Mouse (Mus musculus): ENCODE measurements around the gene Pcbp3. TPM values are rescaled to one million over a fixed set of nuclear protein-coding genes. Genes with fewer than 3 reads are reported as not detected.

Pcbp3 gene
- total and polyA plus RNA-seq, 3 experiments: 3.8 to 4.9 (median 3.8) TPM

DNA sequence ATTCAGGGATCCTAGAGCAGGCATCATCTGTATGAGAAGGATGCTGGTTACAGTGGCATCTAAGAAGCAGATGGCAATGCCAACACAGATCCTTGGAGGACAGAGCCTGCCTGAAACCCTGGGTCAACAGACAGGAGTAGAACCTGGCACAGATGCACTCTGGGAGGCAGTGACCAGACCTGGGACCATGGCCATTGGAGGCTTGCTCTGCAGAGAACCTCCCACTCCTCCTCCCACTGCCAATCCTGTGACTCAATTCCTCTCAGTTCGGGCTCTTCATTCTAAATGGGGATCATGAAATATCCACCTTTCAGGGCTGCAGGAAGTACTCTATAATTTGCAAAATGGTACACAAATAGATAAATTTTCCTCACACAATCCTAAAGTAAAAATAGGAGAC, 120.5 kb downstream of the Pcbp3 start:
- intact Hi-C loops (cut with DNase I): no loop called here
- no peaks in the 10 kb centered on the region for H3K36me3 ChIP-seq (ENCODE audit: control insufficient read depth, insufficient read depth, low read length)
- TF ChIP-seq POLR2A (IDR thresholded peaks at IDR 0.05; ENCODE audit: insufficient read depth, low read depth, low read length) (no peak), EP300 (IDR thresholded peaks at IDR 0.05; ENCODE audit: insufficient read depth, low read depth, low read length) (no peak), CTCF (IDR thresholded peaks at IDR 0.05) (no peak)
- no peak for DNase-seq
- no peaks in the 10 kb centered on the region for H3K27me3 ChIP-seq (ENCODE audit: control insufficient read depth, insufficient read depth, low read length)
- H3K4me1 ChIP-seq (ENCODE audit: control insufficient read depth, insufficient read depth, low read length): no peaks in the 10 kb centered on the region
- H3K27ac ChIP-seq: no peak overlapping the region
- no peak overlapping the region for H3K9ac ChIP-seq (ENCODE audit: low read depth, low read length)
- no peak overlapping the region for H3K4me3 ChIP-seq
- no peaks in the 10 kb centered on the region for H3K79me2 ChIP-seq (replicated peaks; ENCODE audit: control insufficient read depth, insufficient read depth, low read length)
- 58% methylated on average over 1 of the region's 1 CpGs for WGBS

DNA sequence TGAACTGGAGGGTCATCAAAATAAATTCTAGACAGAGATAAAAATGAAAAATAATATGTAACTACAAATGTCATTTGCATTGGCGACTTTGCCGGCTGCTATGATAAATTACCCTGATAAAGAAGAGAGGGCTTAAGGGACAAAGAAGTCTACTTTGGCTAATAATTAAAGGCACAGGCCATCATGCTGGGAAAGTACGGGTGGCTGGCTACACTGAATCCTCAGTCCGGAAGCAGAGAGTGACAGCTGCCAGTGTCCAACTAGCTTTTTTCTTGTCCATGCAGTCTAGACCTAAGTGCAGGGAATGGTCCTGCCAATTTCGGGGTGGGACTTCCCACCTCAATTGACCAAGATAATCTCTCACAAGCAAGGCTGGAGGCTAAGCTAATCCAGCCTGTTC, 121.1 kb downstream of the Pcbp3 start:
- Histone ChIP-seq H3K4me3 (no peak overlapping the region), H3K4me1 (ENCODE audit: control insufficient read depth, insufficient read depth, low read length) (no peaks in the 10 kb centered on the region), H3K79me2 (replicated peaks; ENCODE audit: control insufficient read depth, insufficient read depth, low read length) (no peaks in the 10 kb centered on the region), H3K36me3 (ENCODE audit: control insufficient read depth, insufficient read depth, low read length) (no peaks in the 10 kb centered on the region), H3K27me3 (ENCODE audit: control insufficient read depth, insufficient read depth, low read length) (no peaks in the 10 kb centered on the region), H3K9ac (ENCODE audit: low read depth, low read length) (no peak overlapping the region), H3K27ac (no peak overlapping the region)
- TF ChIP-seq CTCF (IDR thresholded peaks at IDR 0.05): no peak
- TF ChIP-seq EP300 (IDR thresholded peaks at IDR 0.05; ENCODE audit: insufficient read depth, low read depth, low read length): no peak
- no peak for TF ChIP-seq POLR2A (IDR thresholded peaks at IDR 0.05; ENCODE audit: insufficient read depth, low read depth, low read length)
- no peak for DNase-seq
- 77% methylated on average over 5 of the region's 5 CpGs for WGBS
- intact Hi-C loops (cut with DNase I): no loop called here

GRCm38 (mm10) chr10:76835497-76836357, 126.0 kb downstream of the Pcbp3 start:
- TF ChIP-seq POLR2A (IDR thresholded peaks at IDR 0.05; ENCODE audit: insufficient read depth, low read depth, low read length) (no peak), EP300 (IDR thresholded peaks at IDR 0.05; ENCODE audit: insufficient read depth, low read depth, low read length) (peak; percentile 96)
- no peaks in the 10 kb centered on the region for H3K4me1 ChIP-seq (ENCODE audit: control insufficient read depth, insufficient read depth, low read length)
- no peaks in the 10 kb centered on the region for H3K36me3 ChIP-seq (ENCODE audit: control insufficient read depth, insufficient read depth, low read length)
- 54% methylated on average over 14 of the region's 14 CpGs for WGBS
- no peaks in the 10 kb centered on the region for H3K79me2 ChIP-seq (replicated peaks; ENCODE audit: control insufficient read depth, insufficient read depth, low read length)
- H3K27ac ChIP-seq: no peak overlapping the region
- no peaks in the 10 kb centered on the region for H3K27me3 ChIP-seq (ENCODE audit: control insufficient read depth, insufficient read depth, low read length)
- intact Hi-C loops (cut with DNase I): loop anchor here (1.0 to 5.0 kb wide), 4 partner anchors 127 to 417 kb away; partner anchors contain the start of gene Pcbp3
- H3K4me3 ChIP-seq: no peak overlapping the region
- peak; percentile 74 to 83 for DNase-seq
- H3K9ac ChIP-seq (ENCODE audit: low read depth, low read length): no peak overlapping the region

DNA sequence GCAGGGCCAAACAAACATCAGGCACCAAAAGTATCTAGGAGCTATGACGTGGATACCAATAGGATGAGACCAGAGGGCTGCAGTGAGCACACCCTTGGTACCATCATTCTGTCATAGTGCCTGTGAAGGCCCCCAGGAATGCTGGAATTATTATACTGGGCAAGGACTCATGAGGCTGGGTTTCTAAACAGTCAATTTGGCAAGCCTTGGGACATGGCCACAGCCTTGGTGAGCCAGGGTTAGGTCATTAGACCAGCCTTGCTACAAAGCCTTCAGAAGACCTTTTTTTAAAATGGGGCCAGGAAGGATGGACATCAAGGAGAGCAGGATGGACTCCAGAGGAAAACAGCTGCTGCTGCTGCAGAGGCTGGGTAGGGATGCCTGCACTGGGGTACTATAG, 128.8 kb downstream of the Pcbp3 start:
- Histone ChIP-seq H3K9ac (ENCODE audit: low read depth, low read length) (no peak overlapping the region), H3K36me3 (ENCODE audit: control insufficient read depth, insufficient read depth, low read length) (no peaks in the 10 kb centered on the region), H3K27ac (no peak overlapping the region), H3K79me2 (replicated peaks; ENCODE audit: control insufficient read depth, insufficient read depth, low read length) (no peaks in the 10 kb centered on the region), H3K4me3 (no peak overlapping the region), H3K4me1 (ENCODE audit: control insufficient read depth, insufficient read depth, low read length) (no peaks in the 10 kb centered on the region), H3K27me3 (ENCODE audit: control insufficient read depth, insufficient read depth, low read length) (no peaks in the 10 kb centered on the region)
- intact Hi-C loops (cut with DNase I): no loop called here
- TF ChIP-seq CTCF (IDR thresholded peaks at IDR 0.05) (no peak), EP300 (IDR thresholded peaks at IDR 0.05; ENCODE audit: insufficient read depth, low read depth, low read length) (no peak), POLR2A (IDR thresholded peaks at IDR 0.05; ENCODE audit: insufficient read depth, low read depth, low read length) (no peak)
- no peak for DNase-seq
- WGBS: 76% methylated on average over 1 of the region's 1 CpGs

GRCm38 (mm10) chr10:76831915-76832314, 129.8 kb downstream of the Pcbp3 start:
- 89% methylated on average over 2 of the region's 2 CpGs for WGBS
- intact Hi-C loops (cut with DNase I): no loop called here

DNA sequence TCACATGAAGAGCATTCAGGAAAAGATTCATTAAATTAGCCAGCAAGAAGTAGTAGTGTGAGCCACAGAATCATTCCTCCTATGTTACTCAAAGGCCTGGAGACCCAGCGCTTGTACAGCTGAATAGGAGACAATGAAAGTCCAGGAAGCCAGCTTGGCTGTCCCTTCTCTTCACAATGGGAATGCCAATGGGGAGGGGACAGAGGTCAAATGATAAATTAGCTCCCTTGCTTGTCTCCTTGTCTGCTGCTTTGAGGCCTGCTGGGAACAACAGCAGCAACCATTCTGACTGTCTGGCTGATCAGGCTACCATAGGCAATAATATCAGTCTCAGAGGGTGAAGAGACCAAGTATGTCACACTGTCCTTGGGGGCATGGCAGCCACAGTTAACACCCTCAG, 130.5 kb downstream of the Pcbp3 start:
- TF ChIP-seq POLR2A (IDR thresholded peaks at IDR 0.05; ENCODE audit: insufficient read depth, low read depth, low read length): no peak
- TF ChIP-seq CTCF (IDR thresholded peaks at IDR 0.05): no peak
- no peak for TF ChIP-seq EP300 (IDR thresholded peaks at IDR 0.05; ENCODE audit: insufficient read depth, low read depth, low read length)
- no peaks in the 10 kb centered on the region for H3K79me2 ChIP-seq (replicated peaks; ENCODE audit: control insufficient read depth, insufficient read depth, low read length)
- H3K36me3 ChIP-seq (ENCODE audit: control insufficient read depth, insufficient read depth, low read length): no peaks in the 10 kb centered on the region
- H3K4me1 ChIP-seq (ENCODE audit: control insufficient read depth, insufficient read depth, low read length): no peaks in the 10 kb centered on the region
- no peak overlapping the region for H3K4me3 ChIP-seq
- intact Hi-C loops (cut with DNase I): no loop called here
- WGBS: 65% methylated on average over 1 of the region's 1 CpGs
- no peak overlapping the region for H3K9ac ChIP-seq (ENCODE audit: low read depth, low read length)
- H3K27me3 ChIP-seq (ENCODE audit: control insufficient read depth, insufficient read depth, low read length): no peaks in the 10 kb centered on the region
- H3K27ac ChIP-seq: no peak overlapping the region
- DNase-seq: no peak

More at GRCm38 (mm10) chr10:76831915-76832314, 129.8 kb downstream of the Pcbp3 start:
- no peak overlapping the region for H3K27ac ChIP-seq
- no peaks in the 10 kb centered on the region for H3K79me2 ChIP-seq (replicated peaks; ENCODE audit: control insufficient read depth, insufficient read depth, low read length)
- DNase-seq: no peak
- H3K4me1 ChIP-seq (ENCODE audit: control insufficient read depth, insufficient read depth, low read length): no peaks in the 10 kb centered on the region
- no peak overlapping the region for H3K9ac ChIP-seq (ENCODE audit: low read depth, low read length)
- H3K36me3 ChIP-seq (ENCODE audit: control insufficient read depth, insufficient read depth, low read length): no peaks in the 10 kb centered on the region
- no peak for TF ChIP-seq CTCF (IDR thresholded peaks at IDR 0.05)
- TF ChIP-seq EP300 (IDR thresholded peaks at IDR 0.05; ENCODE audit: insufficient read depth, low read depth, low read length): no peak
- no peak for TF ChIP-seq POLR2A (IDR thresholded peaks at IDR 0.05; ENCODE audit: insufficient read depth, low read depth, low read length)
- no peaks in the 10 kb centered on the region for H3K27me3 ChIP-seq (ENCODE audit: control insufficient read depth, insufficient read depth, low read length)
- no peak overlapping the region for H3K4me3 ChIP-seq

Data from heart, adult 2 months (tissue).